Mouse (Mus musculus) adrenal gland, adult 8-10 months (tissue): ENCODE measurements around the gene Boc. TPM values are rescaled to one million over a fixed set of nuclear protein-coding genes. Genes with fewer than 3 reads are reported as not detected.

ENCODE experiments used
- DNase-seq: peaks from one replicate; pipeline ENCODE4 v3.0.0; 2022
- total RNA-seq, 4 experiments: library from RNA; stranded (reverse); gene quantifications; 2 replicates each; pipeline ENCODE4 v1.2.4; 2022

The Boc gene
- total RNA-seq, result 10 to 100 TPM; 45.6 to 89.0 (median 65.4) TPM

DNA sequence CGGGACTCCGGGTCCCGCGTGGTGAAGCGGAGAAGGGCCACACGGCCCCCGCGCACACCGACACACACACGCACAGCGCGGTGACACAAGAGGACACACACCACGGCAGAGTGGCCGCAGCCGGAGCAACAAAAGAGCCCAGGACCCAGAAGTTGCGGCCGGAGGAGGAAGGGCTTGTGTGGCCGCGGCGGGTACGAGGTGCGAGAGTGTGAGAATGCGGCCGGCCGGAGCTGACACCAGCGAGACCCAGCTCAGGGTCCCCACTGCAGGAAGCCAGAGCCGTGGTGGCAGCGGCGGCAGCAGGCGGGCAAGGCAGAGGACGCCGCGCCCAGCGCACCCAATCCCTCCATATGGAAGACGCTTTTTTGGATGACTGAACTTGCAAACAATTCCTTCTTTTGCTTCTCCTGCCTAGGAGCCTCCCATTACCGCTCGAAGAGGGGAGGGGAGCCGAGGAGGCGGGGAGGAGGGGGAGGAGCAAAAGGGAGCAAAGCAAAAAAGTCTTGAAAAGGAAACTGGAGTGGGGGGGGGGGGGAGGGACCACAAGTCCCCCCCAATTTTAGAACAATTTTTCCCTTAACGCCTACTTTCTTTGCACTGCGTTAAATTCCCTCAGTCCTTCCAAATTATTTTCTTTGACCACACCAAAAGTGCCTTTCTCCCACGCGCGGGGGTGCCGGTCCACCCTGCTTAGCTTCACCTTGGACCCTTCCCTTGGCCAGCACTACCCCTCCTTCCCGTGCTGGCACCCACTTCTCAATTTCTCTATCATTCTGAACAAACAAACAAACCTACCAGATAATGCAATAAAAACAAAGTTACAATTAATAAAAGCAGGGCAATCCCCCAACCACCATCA, at the start of gene Boc:
Gene Boc, minus strand, starts transcription at position 427 of the 859 bp plus-strand sequence.
- peak; percentile 75 for DNase-seq

DNA sequence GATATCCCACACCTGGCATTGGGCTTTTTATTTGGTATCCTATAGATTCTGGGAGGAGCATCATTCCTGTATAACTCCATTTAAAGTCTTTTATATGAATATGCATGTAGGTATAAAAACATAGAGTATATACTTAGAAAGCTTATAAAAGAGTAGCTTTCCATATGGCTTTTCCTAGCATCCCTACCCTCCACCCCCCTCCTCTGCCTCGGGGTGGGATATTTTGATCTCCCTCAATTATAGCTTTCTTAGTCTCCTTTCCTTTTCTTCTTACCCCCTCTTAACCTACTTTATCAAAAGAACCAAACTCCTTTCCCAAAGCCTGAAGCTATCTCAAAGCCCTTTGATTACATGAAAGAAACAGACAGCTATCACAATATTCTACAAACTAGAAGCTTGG, 47.9 kb upstream of the Boc start:
- DNase-seq, result no peak

GRCm38 (mm10) chr16:44604021-44604616, 45.4 kb upstream of the Boc start:
- DNase-seq, result no peak

DNA sequence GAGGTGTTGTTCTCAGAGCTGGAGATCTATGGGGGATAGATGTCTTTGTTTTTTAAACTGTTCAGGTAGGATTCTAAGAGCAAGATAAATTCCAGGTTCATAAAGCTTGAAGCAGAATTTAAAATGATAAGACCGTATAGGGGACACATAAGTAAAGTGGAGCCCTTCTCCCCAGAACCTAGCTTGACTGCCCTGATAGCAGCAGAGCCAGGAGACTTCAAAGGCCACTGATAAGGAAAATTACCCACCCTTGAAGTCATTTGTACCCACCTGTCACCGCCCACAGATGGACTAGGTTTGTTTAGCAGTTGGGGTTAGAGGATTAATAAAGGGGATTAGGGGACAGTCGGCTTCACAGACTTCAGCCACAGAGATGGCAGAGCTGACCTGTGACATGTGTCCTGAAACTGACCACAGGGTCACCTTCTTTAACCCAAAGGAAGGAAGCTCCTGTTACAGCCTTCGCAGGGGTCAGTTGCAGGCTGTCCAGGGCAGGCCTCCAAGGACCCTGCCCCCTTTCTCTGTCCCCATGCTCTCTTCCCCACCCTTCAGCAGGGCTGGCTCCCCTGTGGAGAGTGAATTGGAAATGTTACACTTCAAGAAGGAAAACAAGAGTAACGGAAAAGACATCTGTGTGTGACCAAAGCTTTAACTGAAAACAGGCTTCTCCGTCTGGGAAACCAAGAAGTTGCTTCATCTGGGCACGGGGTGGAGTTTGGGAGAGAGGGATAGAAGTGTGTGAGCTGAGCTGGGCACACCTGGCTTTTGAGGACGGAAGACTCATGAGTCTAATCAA, 43.5 kb upstream of the Boc start:
- no peak for DNase-seq

DNA sequence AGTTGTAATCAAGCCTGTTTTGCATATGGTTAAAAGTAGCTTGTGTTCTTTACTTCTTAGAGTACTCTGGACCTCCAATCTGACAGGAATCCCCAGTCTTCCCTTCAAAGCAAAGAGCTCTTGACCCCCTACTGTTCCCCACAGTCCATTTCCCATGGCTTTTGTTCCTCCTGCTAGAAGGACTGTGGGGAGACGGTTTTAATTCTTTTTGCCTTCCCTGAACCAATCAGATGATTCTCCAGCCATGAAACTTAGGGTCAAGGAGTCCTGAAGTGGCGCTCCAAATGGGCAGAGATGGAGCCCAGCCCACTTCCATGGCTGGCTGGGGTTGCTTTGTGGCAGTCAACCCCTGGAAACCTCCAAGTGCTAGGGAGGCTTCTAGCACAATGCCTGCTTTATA, 42.5 kb upstream of the Boc start:
- DNase-seq, result no peak

DNA sequence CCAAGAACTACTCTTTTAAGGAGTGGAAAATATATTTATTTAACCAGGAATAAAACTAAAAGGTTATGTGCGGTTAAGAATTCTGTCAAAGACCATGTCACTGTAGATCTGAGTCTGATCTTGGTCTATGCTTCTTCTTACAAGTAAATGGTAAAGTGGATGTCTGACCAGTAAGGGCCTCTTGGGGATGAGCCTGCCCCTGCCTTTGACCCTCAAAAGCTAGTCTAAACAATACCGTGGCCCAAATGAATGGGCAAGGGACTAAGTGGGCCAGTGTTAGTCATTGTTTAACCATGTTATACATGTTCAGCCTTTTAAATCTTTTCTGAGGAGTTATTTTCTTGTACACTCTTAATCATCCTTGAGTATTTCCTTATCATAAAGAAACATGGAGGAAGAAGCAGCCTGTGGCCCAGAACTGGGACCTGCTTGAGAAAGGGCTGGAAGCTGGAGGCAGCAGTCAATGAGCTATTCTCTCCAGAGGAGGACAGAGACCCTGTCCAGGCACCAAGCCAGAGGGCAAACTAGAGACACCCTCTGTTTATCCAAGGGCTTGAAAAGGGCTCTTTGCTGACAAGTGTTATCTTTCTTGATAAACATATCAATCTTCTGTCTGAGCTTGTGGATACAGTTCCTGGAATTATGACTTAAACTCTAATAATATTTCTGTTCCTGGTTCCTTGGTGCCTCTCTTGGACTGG, 38.6 kb upstream of the Boc start:
- no peak for DNase-seq

- no peak for DNase-seq
Measured at GRCm38 (mm10) chr16:44589506-44589905, 30.8 kb upstream of the Boc start.

DNA sequence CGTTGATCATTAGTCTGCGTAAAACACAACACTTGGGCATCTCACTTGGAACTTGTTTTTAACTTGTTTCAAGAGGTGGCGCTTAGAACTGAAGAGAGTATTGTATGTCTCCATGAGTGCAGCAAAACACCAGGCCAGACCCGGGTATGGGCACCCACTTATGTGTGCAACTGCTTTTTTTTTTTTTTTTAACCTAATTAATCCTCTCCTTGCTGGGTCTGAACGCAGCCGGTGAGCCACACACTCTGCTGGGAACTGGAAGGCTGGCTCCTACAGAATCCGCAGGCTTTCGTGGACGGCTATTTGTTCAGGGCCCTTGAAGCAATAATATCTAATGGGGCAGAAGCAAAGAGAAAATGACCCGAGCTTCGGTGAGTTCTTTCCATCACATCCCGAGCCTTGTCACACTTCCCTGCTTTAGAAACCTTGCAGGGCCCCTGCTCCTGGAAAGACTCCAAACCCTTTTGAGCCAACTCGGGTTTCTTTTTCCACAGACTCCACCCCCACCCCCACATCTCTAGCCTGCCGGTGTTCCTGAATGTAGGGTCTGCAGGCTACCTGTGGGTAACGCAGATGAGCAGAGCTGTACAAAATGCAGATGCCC, 20.8 kb upstream of the Boc start:
- DNase-seq, result no peak

- no peak for DNase-seq
Measured at GRCm38 (mm10) chr16:44578551-44578950, 19.9 kb upstream of the Boc start.

DNA sequence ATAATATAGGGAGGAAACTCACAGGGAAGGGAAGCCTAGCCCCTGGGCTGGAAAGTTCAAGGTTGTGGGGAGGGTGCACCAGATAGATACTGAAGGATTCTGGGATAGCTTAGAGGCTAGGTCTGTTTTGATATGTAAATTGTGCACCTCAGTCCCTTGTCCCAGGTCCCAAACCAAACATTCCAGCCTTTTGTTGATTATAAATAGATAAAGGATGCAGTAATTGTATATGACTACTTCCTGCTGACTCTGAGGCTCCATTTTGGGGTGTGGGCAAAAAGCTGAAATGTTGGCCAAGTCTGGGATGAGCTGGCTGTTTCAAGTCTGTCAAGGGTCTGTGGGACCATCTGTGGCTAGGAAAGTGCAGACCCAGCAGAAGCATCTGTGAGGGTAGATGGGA, 9.4 kb upstream of the Boc start:
- DNase-seq, result no peak

DNA sequence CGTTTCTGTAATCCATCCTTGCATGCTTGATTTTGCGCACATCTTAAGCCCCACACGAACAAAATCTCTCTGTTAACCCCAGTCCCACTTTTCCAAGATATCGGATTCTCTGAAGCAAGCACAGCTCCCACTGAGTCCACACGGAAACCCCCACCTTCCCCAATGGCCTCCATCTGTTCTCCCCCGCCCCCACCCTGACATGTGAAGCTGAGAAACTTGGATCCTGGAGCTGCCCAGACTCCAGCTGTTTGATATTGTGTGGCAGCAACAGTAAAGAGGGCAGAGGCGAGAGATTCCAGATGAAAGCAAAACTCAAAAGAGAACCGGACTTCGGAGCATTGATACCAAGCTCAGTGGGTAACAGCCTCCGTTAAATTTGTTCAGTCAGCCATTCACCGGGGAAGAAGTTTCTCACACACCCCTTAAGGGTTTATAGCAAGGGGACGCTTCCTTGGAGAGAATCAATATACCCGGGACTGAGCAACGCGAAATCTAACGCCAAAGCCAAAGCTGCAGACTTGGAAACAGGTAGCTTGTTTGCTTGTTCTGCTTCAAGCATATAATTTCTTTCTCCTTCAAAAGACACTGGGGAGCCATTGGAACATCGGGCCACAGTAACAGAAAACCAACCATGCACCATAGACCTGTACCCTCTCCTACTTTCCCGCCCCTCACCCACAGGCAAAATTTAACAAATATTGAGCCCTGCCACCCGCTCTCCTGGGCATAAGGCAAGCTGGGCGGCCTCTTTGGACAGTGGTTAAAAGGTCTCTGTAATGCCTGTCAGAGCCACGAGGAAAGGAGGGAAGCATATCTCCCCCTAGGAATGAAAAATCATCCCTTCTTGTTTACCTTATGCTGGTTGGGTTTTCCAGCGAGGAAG, 6.9 kb upstream of the Boc start:
- DNase-seq, result no peak

DNA sequence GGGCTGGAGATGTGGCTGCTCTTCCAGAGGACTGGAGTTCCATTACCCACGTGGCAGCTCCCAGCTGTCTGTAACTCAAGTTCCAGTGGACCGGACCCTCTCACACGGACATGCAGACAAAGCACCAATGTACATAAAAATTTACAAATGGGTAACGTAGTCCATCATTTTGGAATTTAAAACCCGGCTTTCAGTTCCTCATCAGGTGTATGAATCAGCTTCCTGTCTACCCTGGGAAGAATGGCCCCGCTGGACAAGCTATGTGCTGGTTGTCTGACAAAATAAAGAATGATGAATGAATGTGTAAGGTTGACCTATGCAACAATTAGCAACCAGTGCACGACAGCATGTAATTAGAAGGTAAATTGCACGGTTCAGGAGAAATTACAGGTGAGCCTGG, 5.7 kb upstream of the Boc start:
- DNase-seq, result no peak

- DNase-seq, result no peak
Measured at GRCm38 (mm10) chr16:44562061-44562460, 3.4 kb upstream of the Boc start.

DNA sequence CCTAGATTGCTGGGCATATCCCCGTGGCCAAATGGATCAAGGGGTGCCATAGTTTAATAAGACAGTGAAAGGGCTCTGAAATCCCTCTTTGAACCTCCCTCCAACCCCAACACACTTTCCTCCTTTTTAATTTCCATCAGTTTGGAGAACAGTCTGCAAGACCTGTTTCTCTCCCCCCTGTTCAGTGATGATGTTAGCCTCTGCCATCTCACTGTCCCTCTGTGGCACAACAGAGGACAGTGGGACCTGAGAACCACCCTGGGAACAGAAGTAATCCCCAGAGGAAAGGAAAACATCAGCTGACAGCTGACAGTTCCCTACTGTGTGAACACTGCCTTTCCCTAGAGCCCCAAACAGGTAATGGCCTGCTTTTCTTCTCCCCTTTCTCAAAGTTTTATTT, 1.5 kb upstream of the Boc start:
- DNase-seq, result no peak

- no peak for DNase-seq
Measured at GRCm38 (mm10) chr16:44559330-44559695, 616 bp upstream of the Boc start.

DNA sequence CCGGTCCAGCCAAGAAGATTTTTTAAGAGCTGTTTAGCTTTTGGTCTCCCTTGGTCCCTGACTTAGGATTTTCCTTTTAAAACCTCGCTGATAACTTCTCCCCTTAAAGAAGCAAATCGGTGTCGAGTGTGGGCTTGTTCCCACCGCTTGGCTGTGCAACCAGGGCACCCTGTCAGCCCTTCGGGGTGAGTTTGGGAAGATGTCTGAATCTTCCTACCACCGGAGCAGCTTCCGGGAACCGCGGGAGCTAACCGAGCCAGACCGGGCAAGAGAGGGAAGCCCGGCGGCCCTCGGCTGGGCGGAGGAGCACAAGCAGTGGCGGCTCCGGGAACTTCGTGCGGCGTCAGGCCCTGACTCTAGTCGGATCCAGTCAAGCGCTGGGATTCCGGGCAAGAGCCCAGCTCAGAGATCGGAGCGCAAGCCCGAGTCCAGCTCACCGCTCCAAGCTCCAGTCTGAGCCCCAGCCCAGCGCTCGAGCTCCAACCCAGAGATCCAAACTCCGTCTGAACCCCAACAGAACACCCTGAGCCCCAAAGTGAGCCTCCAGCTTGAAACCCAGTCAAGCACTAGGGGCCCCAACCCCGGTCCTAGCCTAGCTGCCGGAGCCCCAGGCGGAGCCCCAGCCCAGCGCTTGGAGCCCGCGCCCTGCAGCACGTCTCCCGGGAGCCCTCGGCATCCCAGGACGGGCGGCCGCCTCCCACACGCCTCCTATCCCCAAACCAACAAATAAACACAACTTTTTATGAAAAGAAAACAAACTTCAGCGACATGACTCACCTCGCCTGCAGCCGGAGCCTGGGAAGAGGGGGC, 831 bp downstream of the Boc start:
- DNase-seq, result peak; percentile 45

GRCm38 (mm10) chr16:44557084-44557483, 1.6 kb downstream of the Boc start:
- no peak for DNase-seq

DNA sequence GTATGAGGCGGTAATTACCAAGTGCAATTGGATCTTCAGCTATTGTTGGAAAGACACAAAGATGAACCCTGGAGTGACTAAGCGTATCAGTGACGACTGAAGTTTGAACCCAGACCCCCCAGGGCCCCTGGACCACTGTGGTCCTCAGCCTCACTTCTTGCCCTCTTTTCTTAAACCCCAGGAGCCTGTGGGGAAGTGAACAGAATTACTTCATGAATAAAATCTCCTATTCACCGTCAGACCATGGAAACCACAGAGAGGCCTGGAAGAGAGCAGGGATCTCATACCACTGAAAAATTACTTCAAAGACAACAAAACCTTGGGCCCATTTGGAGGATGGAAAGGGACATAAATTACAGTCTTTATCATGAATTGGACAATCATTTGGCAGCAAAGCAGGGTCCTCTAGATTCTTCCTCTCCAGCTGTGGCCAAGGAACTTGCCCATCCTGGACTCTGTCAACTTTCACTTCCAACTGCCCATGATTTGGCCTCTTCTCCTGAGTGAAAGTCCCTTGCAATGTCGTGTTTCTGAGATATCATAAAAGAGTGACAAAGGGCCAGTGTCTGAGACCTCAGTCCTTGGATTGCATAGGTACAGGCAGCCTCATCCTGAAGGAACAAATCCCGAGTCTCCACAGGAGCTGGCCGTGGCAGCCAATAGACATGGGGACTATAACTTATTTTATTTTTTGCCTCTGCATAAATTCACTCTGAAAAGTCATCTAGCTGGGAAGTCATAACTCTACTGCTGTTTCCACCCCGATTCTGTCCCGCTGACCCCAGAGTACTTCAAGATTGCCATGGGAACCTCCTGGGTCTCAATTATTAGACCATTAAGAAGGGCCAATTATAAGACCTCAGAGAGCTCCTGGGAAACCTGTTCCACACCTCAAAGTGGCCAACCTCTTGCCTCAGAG, 2.6 kb downstream of the Boc start:
- peak; percentile 61 for DNase-seq

DNA sequence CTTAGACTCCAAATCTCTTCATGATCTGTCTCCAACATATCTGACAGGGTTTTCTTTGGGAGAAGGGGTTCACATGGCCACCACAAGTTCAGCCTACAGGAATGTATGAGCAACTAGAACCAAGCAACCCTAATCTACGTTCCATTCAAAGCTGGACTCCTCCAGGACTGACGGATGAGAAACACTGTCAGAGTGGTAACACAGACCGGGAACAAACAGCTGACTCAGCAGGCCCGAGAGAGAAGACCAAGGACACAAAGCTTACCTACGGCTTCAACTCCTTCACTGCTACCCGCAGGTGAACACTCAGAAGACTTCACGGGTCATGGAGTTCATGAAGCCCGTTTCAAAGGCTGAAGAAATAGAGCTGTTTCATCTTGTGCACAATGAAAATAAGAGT, 4.8 kb downstream of the Boc start:
- DNase-seq, result no peak
